Mouse (Mus musculus) midbrain, embryonic 15.5 days (tissue): Measurements from ENCODE around the gene Camsap3. TPM values are rescaled to one million over a fixed set of nuclear protein-coding genes. Genes with fewer than 3 reads are reported as not detected.
"Not testable (repeated sequence)": the region's sequence is repeated elsewhere in the genome, so short reads cannot be mapped to it uniquely, and the experiment has no call there.

ENCODE experiments used
- ATAC-seq: fragments of 200-750 bp; cut with Nextera tagmentation; replicated peaks from 2 replicates; pipeline ENCODE4 v1.8.0; 2017; ENCODE audit warnings: moderate TSS enrichment
- H3K27ac ChIP-seq: fragments of 300-500 bp; sonication (generic); 2 replicates; pipeline ENCODE4 v1.5.1; 2015; ENCODE audit warnings: mild to moderate bottlenecking, inconsistent platforms
- H3K27me3 ChIP-seq: fragments of 300-500 bp; sonication (generic); replicated peaks from 2 replicates; pipeline ENCODE4 v1.6.1; 2015; ENCODE audit warnings: inconsistent platforms
- H3K36me3 ChIP-seq: fragments of 300-500 bp; sonication (generic); replicated peaks from 2 replicates; pipeline ENCODE4 v1.6.1; 2015; ENCODE audit warnings: inconsistent platforms
- H3K4me1 ChIP-seq: fragments of 300-500 bp; sonication (generic); 2 replicates; pipeline ENCODE4 v1.6.1; 2015; ENCODE audit warnings: inconsistent platforms
- H3K4me2 ChIP-seq: fragments of 300-500 bp; sonication (generic); 2 replicates; pipeline ENCODE4 v1.6.1; 2015; ENCODE audit warnings: inconsistent platforms, mild to moderate bottlenecking, moderate library complexity
- H3K4me3 ChIP-seq: fragments of 300-500 bp; sonication (generic); 2 replicates; pipeline ENCODE4 v1.5.1; 2015; ENCODE audit warnings: mild to moderate bottlenecking, inconsistent platforms
- H3K9ac ChIP-seq: fragments of 300-500 bp; sonication (generic); 2 replicates; pipeline ENCODE4 v1.6.1; 2015; ENCODE audit warnings: mild to moderate bottlenecking, inconsistent platforms
- H3K9me3 ChIP-seq: fragments of 300-500 bp; sonication (generic); 2 replicates; pipeline ENCODE4 v1.6.1; 2016; ENCODE audit warnings: inconsistent platforms
- WGBS: fragments of 180-500 bp; shearing (Covaris S2); methylation state at CpG from one replicate; pipeline ENCODE4 v1.1.7; 2015; ENCODE audit warnings: mixed read lengths; 5-methylcytosine and 5-hydroxymethylcytosine counted together
- polyA plus RNA-seq: library from polyadenylated mRNA; unstranded; fragments of >200 nt; fragmentation: Nextera tagmentation; extraction: Ambion mirVana; gene quantifications from 2 replicates; pipeline ENCODE4 v1.2.1, GENCODE M21; 2015

Gene Camsap3
- polyA plus RNA-seq, 1 experiment from 2014 or later = 51.8 TPM

DNA sequence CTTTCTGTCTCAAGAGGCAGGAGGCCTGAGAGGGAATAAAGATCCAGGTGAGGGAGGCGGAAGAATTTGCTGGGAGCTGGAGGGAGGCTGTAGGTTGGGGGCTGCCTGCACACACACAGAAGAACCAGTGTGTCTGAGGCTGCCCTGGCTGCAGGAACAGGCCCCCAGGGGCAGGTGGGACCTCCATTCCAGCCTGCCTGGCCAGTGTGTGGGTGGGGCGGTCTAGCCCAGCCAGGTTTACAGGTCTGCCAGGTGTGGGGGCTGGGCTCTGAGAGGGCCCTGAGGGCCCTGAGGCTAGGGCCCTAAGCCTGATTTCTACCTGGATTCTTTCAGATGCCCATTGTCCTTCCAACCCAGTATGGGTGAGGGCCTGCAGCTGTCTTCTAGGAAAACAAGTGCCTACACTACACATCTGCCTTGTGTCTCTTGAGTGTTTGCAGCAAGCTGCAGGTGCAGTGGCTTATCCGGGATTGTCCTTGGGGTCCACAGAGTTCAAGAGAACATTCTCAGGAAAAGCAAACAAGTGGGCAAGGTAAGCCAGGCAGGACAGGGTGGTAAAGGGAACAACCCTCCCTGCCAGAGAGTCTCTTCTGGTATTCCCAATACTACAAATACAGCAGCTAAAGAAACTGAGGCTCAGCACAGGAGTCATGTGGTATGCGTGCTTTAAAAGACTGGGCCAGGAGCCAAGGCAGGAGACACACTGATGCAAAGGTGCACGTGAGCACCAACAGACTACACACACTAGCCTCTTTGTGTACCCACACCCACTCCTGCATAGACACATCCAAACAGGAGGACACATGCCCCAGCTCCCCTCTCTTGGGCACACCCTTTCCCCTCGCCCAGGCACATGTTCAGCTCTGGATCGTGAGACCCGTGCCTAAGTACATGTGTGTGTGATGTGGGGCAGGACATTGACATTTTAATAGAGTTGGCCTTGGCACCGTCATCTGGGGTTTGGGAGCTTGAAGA, 7.4 kb upstream of the Camsap3 start:
- Histone ChIP-seq H3K36me3 (no peaks in the 10 kb centered on the region), H3K27ac (no peak overlapping the region), H3K9ac (no peak overlapping the region), H3K4me1 (no peaks in the 10 kb centered on the region), H3K27me3 (no peaks in the 10 kb centered on the region), H3K4me2 (no peak overlapping the region), H3K9me3 (no peaks in the 10 kb centered on the region), H3K4me3 (no peak overlapping the region)
- 84% methylated on average over 9 of the region's 9 CpGs for whole genome bisulfite sequencing
- no peak for ATAC-seq

- not testable (repeated sequence) for H3K27ac ChIP-seq, H3K9me3 ChIP-seq, H3K36me3 ChIP-seq, H3K27me3 ChIP-seq, H3K4me1 ChIP-seq, H3K4me2 ChIP-seq, H3K4me3 ChIP-seq, ATAC-seq, H3K9ac ChIP-seq
- 81% methylated on average over 3 of the region's 3 CpGs for WGBS
Observed at GRCm38 (mm10) chr8:3581961-3582360, 5.1 kb upstream of the Camsap3 start.

DNA sequence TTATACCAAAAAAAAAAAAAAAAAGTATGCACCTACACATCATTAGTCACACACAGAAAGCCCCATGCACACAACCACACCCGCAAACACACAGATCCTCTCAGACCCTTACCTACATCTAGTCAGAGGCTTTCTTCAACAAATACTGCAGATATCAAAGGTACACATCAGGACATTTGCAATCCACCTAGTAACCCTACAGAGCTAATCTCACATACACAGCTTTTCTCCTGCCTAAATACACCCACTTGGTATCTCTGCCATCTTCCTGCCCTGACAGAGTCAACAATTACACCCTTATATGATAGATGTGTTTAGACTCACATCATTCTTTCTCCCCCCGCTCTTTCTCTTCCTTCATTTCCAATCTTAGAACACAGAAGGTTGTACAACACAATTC, 641 bp upstream of the Camsap3 start:
- no peaks in the 10 kb centered on the region for H3K27me3 ChIP-seq
- H3K36me3 ChIP-seq = no peaks in the 10 kb centered on the region
- no peak overlapping the region for H3K27ac ChIP-seq
- H3K9ac ChIP-seq = no peak overlapping the region
- ATAC-seq = no peak
- WGBS = 99% methylated on average over 2 of the region's 2 CpGs
- H3K9me3 ChIP-seq = no peaks in the 10 kb centered on the region
- H3K4me2 ChIP-seq = no peak overlapping the region
- no peak overlapping the region for H3K4me3 ChIP-seq
- H3K4me1 ChIP-seq = peaks cover 5% of the 10 kb centered on the region; the same call in 1 of the 2 replicates

DNA sequence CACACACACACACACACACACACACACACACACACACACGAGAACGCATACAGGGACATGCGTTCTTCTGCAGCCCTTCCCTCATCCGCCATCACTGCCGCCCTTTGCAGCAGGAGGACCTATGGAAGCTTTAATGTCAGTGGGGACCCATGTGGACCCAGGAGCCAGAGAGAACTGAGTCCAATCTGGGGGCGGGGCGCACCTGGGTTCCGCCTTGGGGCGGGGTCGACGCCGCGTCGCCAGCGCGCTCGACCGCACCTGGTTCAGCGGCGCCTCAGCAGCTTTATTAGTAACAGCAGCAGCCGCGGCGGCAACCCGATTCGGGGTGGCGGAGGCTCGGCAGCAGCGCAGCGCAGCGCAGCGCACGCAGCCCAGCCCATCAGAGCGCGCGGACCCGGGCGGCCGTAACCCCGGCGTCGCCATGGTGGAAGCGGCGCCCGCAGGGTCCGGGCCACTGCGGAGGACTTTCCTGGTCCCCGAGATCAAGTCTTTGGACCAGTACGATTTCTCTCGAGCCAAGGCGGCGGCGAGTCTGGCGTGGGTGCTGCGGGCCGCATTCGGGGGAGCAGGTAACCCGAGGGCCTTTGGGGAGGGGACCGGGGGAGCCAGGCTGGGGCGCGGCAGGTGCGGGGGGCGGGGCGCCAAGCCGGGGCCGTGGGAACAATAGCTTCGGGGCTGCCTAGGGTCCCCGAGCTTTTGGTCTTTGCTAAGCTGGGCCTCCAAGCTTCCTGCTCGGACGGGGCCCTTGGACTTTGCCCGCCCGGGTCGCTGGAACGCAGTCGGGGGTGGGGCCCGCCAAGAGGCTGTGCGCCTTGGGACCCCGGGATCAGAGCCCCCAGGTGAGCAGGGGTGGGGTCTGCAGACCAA, 531 bp downstream of the Camsap3 start:
- ATAC-seq = peak; percentile 89

GRCm38 (mm10) chr8:3588258-3588633, 1.2 kb downstream of the Camsap3 start:
- H3K4me2 ChIP-seq = peak overlapping the region; percentile 67
- peak overlapping the region; percentile 91 for H3K27ac ChIP-seq
- H3K4me3 ChIP-seq = peak overlapping the region; percentile 92
- peak overlapping the region; percentile 93 for H3K9ac ChIP-seq
- no peaks in the 10 kb centered on the region for H3K9me3 ChIP-seq
- WGBS = 0% methylated on average over 11 of the region's 11 CpGs
- no peaks in the 10 kb centered on the region for H3K36me3 ChIP-seq
- H3K27me3 ChIP-seq = no peaks in the 10 kb centered on the region
- peak; percentile 82 for ATAC-seq
- H3K4me1 ChIP-seq = peaks cover 13% of the 10 kb centered on the region

More for the DNA sequence above, 531 bp downstream of the Camsap3 start:
- peak overlapping the region; percentile 67 for H3K4me2 ChIP-seq
- peak overlapping the region; percentile 93 for H3K9ac ChIP-seq
- H3K4me1 ChIP-seq = peaks cover 8% of the 10 kb centered on the region; the same call in 1 of the 2 replicates
- H3K27ac ChIP-seq = peak overlapping the region; percentile 91
- H3K9me3 ChIP-seq = no peaks in the 10 kb centered on the region
- under 1% methylated on average over 71 of the region's 77 CpGs for WGBS
- H3K27me3 ChIP-seq = no peaks in the 10 kb centered on the region
- peak overlapping the region; percentile 92 for H3K4me3 ChIP-seq
- H3K36me3 ChIP-seq = no peaks in the 10 kb centered on the region

DNA sequence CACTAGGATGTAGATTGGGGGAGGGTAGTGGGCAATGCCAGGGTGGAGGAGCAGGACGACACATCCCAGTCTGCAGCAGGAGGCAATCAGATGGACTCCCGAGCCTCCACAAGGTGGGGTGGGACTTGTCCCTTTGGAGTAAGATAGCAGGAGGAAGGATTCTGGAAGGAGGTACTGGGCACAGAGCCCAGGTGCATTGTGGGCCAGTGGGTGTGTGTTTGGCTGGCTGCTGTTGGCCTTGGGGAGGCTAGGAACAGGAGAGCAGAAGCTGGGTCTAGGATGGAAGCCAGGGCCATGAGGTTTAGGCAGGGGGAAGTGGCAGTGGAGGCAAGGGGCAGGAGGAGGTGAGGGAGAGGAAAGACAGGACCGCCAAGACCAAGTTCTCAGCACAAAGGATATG, 6.4 kb downstream of the Camsap3 start:
- no peak overlapping the region for H3K4me3 ChIP-seq
- no peak for ATAC-seq
- H3K27me3 ChIP-seq = no peaks in the 10 kb centered on the region
- H3K4me2 ChIP-seq = no peak overlapping the region
- H3K36me3 ChIP-seq = peaks cover 3% of the 10 kb centered on the region
- peaks cover 12% of the 10 kb centered on the region for H3K4me1 ChIP-seq
- WGBS = 63% methylated on average over 3 of the region's 3 CpGs
- H3K9me3 ChIP-seq = no peaks in the 10 kb centered on the region
- H3K27ac ChIP-seq = no peak overlapping the region
- no peak overlapping the region for H3K9ac ChIP-seq

DNA sequence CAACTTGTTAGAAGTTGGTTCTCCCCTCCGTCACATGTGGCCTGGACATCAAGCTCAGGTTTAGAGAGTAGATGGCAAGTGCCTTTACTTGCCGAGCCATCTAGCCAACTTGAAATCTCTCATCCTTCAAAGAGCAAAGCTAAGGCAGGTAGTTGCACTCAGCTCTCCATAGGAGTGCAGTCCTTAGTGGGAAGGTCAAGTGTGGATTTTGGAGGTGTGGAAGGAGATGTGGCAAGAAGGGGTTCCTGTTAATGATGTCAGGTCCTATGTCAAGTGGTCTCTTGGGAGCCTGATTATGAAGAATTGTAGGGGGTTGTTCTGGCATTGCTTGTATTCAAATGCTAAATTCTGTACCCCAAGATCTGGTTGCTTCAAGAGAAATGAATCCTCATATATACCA, 7.4 kb downstream of the Camsap3 start:
- H3K27me3 ChIP-seq = no peaks in the 10 kb centered on the region
- no peak overlapping the region for H3K4me3 ChIP-seq
- H3K4me2 ChIP-seq = no peak overlapping the region
- 89% methylated on average over 2 of the region's 2 CpGs for WGBS
- H3K27ac ChIP-seq = no peak overlapping the region
- H3K9ac ChIP-seq = no peak overlapping the region
- H3K36me3 ChIP-seq = peaks cover 13% of the 10 kb centered on the region
- no peak for ATAC-seq
- peaks cover 12% of the 10 kb centered on the region for H3K4me1 ChIP-seq
- no peaks in the 10 kb centered on the region for H3K9me3 ChIP-seq

GRCm38 (mm10) chr8:3598054-3598453, 11.0 kb downstream of the Camsap3 start:
- Histone ChIP-seq H3K4me3 (no peak overlapping the region), H3K27ac (no peak overlapping the region), H3K36me3 (peaks cover 39% of the 10 kb centered on the region), H3K27me3 (no peaks in the 10 kb centered on the region), H3K9me3 (no peaks in the 10 kb centered on the region), H3K4me1 (peaks cover 5% of the 10 kb centered on the region; the same call in 1 of the 2 replicates), H3K9ac (no peak overlapping the region), H3K4me2 (no peak overlapping the region)
- 88% methylated on average over 3 of the region's 3 CpGs for WGBS
- ATAC-seq = peak; percentile 35; the same call in 1 of the 2 replicates

GRCm38 (mm10) chr8:3599219-3599618, 12.1 kb downstream of the Camsap3 start:
- no peaks in the 10 kb centered on the region for H3K4me1 ChIP-seq
- no peak overlapping the region for H3K9ac ChIP-seq
- 92% methylated on average over 1 of the region's 1 CpGs for WGBS
- H3K9me3 ChIP-seq = no peaks in the 10 kb centered on the region
- H3K4me3 ChIP-seq = no peak overlapping the region
- H3K27ac ChIP-seq = no peak overlapping the region
- no peaks in the 10 kb centered on the region for H3K27me3 ChIP-seq
- H3K4me2 ChIP-seq = no peak overlapping the region
- ATAC-seq = no peak
- H3K36me3 ChIP-seq = peaks cover 50% of the 10 kb centered on the region

DNA sequence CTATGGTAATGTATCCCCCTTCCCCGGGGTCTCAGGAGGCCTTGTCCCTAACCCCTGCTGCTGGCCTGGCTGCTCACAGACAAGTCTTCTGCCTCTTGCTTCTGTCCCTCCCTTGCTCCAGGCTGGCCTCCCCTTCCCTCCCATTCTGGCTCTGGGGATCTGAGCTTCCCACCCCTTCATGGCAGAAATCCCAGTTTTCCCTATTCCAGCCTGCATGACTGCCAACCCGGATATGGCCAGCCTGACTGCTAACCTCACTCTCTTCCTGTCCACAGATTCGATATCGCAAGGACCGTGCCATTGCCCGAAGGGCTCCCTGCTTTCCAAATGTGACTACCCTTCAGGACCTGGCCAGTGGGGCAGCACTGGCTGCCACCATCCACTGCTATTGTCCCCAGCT, 13.3 kb downstream of the Camsap3 start:
- no peaks in the 10 kb centered on the region for H3K4me1 ChIP-seq

DNA sequence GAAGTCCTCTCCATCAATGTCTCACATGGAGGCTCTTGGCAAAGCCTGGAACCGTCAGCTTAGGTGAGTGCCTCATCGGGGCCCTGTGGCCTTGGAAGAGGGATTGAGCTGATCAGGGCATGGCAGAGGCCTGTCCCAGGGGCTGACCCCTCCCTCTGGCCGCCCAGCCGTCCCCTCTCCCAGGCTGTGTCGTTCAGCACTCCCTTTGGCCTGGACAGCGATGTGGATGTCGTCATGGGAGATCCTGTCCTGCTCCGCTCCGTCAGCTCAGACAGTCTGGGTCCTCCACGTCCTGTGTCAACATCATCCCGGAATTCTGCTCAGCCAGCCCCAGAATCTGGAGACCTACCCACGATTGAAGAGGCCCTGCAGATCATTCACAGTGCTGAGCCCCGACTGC, 16.3 kb downstream of the Camsap3 start:
- ATAC-seq = no peak; the same call in 1 of the 2 replicates
- peaks cover 74% of the 10 kb centered on the region for H3K36me3 ChIP-seq
- H3K9me3 ChIP-seq = no peaks in the 10 kb centered on the region
- no peaks in the 10 kb centered on the region for H3K27me3 ChIP-seq
- 83% methylated on average over 13 of the region's 13 CpGs for WGBS
- H3K27ac ChIP-seq = no peak overlapping the region
- no peak overlapping the region for H3K9ac ChIP-seq
- no peaks in the 10 kb centered on the region for H3K4me1 ChIP-seq
- H3K4me2 ChIP-seq = no peak overlapping the region
- no peak overlapping the region for H3K4me3 ChIP-seq

More for the DNA sequence above, 13.3 kb downstream of the Camsap3 start:
- Histone ChIP-seq H3K9ac (no peak overlapping the region), H3K27ac (no peak overlapping the region), H3K36me3 (peaks cover 58% of the 10 kb centered on the region), H3K9me3 (no peaks in the 10 kb centered on the region), H3K4me3 (no peak overlapping the region), H3K4me2 (no peak overlapping the region), H3K27me3 (no peaks in the 10 kb centered on the region)
- no peak for ATAC-seq
- 85% methylated on average over 6 of the region's 6 CpGs for WGBS

DNA sequence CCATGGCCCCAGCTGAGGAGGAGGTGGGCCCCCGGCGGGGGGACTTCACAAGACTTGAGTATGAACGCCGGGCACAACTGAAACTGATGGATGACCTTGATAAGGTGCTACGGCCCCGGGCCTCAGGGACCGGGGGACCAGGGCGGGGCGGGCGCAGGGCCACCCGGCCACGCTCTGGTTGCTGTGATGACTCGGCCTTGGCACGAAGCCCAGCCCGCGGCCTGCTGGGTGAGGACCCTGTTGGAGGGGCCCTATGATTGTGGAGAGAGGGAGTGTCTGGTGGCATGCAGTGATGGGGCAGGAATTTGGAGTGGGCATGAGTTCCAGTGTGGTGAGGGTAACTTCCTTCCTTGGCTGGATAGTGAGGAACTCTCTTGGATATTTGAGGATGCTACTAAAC, 19.5 kb downstream of the Camsap3 start:
- 88% methylated on average over 16 of the region's 16 CpGs for WGBS
- Histone ChIP-seq H3K4me2 (no peak overlapping the region), H3K9ac (no peak overlapping the region), H3K27me3 (no peaks in the 10 kb centered on the region), H3K27ac (no peak overlapping the region), H3K9me3 (no peaks in the 10 kb centered on the region), H3K4me1 (no peaks in the 10 kb centered on the region), H3K36me3 (peaks cover 81% of the 10 kb centered on the region), H3K4me3 (no peak overlapping the region)
- ATAC-seq = no peak
